Mouse (Mus musculus) T-helper 1 cell (primary cell): Measurements from ENCODE around the gene Mybpc3.

ENCODE experiments used
- in situ Hi-C: fragments of 300-600 bp; cut with MboI, MseI; formaldehyde crosslinking; loops from one replicate; pipeline ENCODE4 v1.15.1; 2025; ENCODE audit warnings: high pct_unique_total_duplicates

Mybpc3 gene

DNA sequence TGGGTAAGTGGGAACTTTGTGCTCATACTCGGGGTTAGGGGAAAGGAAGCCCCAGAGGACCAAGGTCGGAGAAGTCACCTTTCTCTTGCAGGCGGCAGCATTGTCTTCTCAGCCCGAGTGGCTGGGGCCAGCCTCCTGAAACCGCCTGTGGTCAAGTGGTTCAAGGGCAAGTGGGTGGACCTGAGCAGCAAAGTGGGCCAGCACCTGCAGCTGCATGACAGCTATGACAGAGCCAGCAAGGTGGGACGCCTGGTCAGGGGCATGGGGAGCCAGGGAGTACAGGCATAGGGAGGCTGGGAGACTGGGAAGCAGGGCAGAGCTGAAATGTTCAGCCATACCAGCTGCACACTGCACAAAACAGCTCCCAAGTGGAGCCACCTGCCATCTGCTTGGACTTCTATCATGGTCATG is 2.3 kb downstream of the Mybpc3 start:
- in situ Hi-C loops, result no loop called here

DNA sequence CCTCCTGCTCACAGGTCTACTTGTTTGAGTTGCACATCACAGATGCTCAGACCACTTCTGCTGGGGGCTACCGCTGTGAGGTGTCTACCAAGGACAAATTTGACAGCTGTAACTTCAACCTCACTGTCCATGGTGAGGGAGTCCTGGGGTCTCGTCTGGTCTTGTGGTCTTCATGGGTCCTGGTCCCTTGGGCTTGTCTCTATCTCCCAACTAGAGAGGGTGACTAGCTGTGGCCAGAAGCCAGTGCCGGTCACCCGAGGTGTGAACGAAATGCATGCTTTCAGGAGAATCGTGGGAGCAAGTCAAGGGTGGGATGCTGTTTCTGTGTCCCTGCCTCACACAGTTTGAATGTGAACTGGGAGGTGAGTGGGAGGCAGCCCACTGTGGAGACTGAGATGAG is 3.1 kb downstream of the Mybpc3 start:
- in situ Hi-C loops, result no loop called here

DNA sequence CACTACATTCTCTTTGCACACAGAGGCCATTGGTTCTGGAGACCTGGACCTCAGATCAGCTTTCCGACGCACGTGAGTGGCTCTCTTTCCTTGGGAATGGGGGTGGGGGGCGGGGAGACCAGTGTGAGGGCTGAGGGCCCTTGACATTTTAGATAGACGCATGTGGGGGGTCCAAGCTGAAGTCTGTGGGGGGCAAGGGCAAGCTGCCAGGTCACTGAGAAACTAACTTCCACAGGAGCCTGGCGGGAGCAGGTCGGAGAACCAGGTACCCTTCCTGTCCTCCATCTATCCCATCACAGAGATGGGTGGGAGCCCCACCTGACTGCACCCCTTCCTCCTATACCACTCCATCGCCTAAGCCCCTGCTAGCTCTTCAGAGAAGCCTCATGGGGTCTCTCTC is 3.6 kb downstream of the Mybpc3 start:
- in situ Hi-C loops, result no loop called here

DNA sequence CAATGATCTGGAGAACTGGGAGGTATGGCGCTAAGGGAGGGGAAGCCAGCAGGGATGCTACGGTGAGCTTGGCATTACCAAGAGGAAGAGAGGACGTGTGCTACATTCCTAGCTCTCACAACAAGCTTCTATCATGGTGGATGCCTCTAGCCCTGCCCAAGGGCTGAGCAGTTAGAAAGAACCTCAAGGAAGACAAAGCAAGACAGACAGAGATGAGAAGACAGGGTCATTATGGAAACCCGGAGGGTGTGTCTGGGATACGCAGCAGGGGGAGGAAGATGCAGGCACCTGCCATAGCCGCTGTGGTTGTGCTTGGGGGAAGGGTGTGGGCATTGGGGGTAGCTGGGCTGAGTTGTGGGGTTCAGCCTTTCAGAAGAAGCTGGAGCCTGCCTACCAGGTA is 5.6 kb downstream of the Mybpc3 start:
- in situ Hi-C loops, result no loop called here

DNA sequence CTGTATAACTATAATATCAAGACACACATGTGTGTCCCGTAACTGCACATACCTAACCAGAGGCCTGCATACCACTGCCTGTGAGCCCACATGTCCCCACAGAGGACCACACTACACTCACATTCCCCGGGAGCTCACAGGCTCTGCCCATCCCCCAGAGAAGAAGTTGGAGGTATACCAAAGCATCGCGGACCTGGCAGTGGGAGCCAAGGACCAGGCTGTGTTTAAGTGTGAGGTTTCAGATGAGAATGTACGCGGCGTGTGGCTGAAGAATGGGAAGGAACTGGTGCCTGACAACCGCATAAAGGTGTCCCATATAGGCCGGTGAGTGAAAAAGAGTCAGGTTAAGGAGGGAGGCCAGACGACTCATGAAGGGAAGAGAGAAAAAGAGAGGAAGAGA is 7.2 kb downstream of the Mybpc3 start:
- in situ Hi-C loops, result no loop called here

DNA sequence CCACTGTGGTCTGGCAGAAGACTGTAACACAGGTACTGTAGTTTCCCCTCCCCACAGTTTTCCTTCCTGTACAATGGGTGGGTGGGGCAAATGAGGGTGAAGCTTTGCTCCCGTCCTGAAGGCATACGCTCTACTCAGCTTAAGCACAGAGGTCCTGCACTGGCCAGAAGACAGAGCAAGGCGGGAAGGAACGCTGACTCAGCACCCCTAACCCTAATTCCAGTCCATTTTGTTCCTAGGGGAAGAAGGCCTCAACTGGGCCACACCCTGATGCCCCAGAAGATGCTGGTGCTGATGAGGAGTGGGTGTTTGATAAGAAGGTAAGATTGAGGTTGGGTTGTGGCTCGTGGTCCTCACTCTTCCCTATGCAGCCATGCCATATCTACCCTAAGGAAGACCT is 10.8 kb downstream of the Mybpc3 start:
- in situ Hi-C loops, result no loop called here

DNA sequence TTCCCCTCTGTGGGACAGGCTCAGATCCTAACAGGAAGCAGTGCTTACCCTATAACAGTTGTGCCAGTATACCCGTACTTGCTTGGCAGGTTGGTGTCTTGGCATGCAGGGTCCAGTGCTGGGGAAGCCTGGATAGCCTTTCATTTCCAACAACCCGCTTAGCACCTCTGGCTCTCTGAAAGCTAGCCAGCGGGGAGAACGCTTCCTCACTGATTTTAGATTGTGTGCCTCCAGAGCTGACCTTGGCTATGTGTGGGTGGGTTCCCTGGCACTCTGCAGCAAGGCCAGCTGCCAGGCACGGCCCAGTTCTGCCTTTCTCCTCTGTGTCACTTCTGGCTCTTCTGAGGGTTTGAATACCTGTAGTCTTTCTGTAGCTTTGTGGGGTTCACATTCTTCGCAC is 12.2 kb downstream of the Mybpc3 start:
- in situ Hi-C loops, result no loop called here

DNA sequence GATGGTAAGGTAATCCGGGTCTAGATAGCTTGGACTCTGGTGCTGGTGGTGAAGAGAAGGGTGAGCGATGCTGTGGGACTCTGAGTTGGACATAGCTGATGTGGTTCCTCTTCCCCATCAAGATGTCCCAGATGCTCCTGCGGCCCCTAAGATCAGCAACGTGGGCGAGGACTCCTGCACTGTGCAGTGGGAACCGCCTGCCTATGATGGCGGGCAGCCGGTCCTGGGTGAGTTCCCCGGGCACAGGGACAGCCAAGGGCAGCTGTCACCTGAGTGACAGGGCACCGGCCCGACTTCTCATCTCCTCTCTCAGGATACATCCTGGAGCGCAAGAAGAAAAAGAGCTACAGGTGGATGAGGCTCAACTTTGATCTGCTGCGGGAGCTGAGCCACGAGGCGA is 13.3 kb downstream of the Mybpc3 start:
- in situ Hi-C loops, result no loop called here

DNA sequence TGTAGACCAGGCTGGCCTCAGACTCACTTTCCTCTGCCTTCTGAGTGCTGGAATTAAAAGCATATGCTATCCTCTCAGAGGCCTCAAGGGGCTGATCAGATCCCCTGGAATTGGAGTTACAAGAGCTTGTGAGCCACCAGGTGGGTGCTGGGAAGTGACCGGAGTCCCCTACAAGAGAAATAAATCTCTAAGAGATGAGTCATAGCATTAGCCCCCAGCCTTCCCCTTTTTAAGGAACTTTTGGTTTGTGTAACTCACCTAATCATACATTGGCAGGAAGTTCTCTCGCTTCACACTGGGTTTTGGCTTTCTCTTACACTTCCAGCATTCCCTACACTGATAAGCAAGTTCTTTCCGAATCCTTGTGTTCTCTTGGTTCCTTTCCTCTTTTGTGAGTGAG is 14.1 kb downstream of the Mybpc3 start:
- in situ Hi-C loops, result no loop called here

DNA sequence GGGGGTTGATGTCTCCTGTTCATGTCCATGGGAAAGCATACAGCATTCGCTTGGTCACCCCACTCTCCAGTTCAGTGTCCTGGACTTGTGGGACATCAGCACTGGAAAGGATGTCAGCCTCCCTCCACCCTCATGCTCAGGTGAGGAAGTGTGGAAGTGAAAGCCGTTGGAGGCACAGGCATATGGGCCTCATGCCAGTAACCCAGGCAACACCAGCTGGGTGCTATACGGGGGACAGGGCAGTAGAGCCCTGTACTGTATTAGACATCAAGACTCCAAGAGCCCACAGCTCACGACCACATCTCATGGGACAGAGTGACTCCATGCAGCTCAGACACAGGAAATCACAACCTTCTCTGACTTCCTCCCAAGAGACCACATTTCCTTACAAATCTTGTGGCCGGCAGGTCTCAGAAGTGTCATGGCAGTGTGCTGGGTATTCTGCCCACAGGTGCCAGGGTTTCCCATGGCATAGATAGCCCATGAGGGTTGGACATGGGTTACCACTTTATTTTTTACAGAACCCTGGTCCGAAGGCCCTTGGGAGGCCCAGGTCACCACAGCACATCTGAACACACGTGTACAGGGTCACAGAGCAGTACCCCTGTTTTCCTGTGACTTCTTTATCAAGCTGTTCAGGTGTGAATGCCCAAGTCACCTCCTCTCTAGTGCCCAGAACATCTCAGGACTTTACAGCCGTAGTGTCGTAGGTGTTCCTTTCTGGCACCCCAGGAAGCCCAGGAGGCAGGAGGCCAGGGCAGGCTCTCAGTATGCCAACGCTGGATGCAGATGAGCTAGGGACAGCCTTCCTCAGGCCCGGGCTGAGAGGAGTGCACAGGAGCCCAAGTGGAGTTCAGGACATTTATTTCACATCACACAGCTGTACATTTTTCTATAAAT is 18.8 kb downstream of the Mybpc3 start:
- in situ Hi-C loops, result no loop called here

DNA sequence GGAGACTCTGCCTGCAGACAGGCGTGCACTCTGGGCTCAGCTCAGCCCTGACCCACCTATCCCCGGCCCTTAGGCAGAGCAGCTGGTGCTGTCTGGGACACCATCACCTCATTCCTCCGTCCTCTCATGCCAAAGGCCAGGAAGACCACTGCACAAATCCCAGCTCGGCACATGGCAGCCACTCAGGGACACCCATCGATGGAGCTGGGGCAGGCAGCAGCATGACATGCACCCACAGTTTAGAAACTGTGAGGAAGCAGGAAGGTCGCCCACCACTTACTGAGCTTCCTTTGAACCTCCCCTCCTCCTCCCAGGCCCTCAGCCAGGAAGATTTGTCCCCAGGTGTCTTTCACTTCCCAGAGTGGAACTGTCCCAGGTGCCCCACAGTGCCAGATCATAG is 19.5 kb downstream of the Mybpc3 start:
- in situ Hi-C loops, result no loop called here

DNA sequence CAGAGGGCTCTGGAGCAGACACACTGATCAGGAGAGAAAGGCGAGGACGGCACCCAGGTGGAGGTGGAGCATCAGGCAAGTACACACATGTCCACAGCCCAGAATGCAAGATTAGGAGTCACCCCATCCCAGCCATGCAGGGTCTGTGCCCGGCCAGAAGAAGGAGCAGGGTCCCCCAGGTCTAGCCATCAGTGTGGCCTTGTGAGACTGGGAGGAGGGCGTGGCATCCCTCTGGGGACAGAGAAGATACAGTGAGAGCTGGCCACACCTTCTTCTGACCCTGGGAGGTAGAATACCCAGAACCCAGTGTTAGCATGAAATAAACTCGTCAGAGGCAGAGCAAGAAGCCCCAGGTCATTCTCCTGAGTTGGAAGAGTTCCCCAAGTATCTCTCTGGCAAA is 21.4 kb downstream of the Mybpc3 start:
- in situ Hi-C loops, result no loop called here

DNA sequence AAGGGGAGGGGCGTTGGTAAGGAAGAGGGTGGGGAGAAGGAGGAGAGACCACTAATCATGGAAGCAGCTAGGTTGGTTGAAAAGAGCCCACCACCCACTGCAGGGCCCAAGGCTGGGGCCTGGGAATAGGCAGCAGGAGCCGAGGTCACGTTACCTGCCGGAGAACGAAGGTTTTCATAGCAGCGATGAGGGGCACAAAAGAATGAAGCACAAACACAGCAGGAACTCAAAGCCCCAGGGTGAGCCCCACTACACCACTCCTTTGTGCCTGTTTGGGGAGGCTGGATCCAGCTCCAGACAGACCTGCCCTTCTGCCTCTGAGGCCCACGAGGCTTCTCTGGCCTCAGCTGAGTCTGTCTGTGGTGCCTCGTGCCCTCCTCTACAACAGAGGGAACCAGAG is 21.8 kb downstream of the Mybpc3 start:
- in situ Hi-C loops, result no loop called here

DNA sequence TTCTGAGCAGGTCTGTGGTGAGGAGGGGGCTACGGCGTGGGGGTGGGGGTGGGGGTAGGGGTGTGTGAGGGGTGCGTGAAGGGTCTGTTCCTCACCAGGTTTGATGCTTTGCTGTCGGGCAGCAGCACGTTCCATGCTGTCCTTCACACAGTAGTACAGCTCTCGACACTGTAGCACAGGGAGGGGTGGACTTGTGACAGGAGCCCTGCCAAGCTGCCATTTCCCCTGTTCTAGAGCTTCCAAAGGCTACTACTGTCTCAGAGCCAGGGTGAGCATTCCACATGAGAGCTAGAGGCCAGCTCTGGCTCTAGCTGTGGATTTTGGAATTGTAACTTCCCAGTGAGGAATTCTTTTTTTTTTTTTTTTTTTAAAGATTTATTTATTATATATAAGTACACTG is 25.0 kb downstream of the Mybpc3 start:
- in situ Hi-C loops, result no loop called here

DNA sequence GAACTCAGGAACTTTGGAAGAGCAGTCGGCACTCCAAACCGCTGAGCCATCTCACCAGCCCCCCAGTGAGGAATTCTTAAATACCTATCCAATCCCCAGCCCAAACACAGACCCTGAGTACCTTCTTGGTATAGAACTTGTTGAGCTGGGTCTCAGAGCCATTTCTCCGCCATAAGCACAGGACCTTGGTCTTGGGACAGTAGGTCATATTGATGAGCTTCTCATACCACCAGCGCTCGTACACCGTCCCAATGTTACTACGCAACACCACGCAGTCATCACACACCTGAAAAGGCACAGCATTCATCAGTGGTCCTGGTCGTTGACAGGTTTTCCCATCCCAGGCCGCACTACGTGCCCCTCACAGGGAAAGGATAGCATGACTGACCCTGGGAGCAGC is 25.5 kb downstream of the Mybpc3 start:
- in situ Hi-C loops, result no loop called here

DNA sequence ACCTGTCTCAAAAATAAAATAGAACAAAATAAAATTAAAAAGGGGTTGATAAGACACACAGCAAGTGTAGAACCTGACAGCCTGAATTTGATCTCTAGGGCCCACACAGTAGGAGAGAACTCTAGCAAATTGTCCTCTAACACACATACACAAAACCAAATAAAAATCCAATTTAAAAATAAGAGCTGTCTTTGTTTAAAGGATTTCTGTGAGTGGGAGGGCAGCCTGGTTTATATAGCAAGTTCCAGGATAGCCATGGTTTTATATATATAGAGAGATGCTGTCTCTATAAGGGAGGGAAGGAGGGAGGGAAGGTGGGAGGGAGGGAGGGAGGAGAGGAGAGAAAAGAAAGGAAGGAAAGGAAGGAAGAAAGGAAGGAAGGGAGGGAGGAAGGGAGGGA is 30.2 kb downstream of the Mybpc3 start:
- in situ Hi-C loops, result no loop called here

DNA sequence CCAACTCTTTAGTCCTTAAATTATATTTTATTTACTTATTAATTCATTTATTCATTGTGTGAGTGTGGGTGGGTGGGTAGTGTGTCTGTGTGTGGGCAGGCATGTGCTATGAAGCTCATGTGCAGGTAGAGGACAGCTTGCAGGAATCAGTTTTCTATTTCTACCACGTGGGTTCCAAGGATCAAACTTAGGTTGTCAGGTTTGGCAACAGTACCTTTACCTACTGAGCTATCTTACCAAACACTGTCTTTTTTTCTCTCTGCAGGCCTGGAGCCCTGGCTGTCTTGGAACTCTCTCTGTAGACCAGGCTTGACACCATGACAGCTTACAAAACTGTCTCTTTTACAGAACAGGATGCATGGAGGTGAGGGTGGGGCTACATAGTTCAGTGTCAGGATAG is 33.4 kb downstream of the Mybpc3 start:
- in situ Hi-C loops, result loop anchor here (5.0 kb wide), 1 partner anchor 41 kb away; no protein-coding TSS in a partner anchor

DNA sequence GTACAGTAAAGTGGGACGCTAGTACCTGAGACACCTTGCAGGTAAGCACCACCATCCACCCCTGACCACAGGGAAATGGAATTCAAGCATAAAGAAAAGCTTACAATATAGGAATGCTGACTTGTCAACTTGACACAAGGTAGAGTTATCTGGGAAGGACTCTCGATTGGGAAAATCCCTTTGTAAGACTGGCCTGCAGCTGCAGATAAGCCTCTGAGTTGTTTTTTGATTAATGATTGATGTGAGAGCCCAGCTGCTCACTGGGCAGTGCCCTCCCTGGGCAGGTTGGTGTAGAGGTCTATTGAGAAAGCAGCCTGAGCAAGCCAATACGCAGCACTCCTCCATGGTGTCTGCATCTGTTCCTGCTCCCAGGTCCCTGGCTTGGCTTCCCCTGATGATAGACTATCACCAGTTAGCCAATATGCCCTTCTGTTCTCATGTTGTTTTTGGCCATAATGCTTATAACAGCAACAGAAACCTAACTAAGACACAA is 35.0 kb downstream of the Mybpc3 start:
- in situ Hi-C loops, result loop anchor here (5.0 kb wide), 1 partner anchor 39 kb away; no protein-coding TSS in a partner anchor

DNA sequence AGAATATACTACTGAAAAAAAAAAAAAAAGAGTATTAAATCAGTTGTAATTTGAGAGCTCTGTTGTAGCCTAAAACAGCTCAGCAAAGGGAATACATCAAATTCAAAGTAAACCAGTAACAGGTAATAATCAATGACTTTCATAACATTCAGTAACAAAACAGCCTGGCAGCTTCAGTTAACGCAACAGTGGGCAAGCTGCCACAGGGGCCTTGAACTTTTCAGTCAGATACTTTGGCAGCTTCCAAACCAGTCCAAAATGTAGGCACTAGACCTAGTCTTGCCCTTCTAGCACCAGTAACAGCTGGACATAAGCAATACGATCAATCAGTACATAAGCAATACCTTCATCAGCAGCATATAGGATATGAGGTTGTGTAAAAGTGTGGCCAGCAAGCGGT is 36.1 kb downstream of the Mybpc3 start:
- in situ Hi-C loops, result loop anchor here (5.0 kb wide), 1 partner anchor 38 kb away; no protein-coding TSS in a partner anchor

DNA sequence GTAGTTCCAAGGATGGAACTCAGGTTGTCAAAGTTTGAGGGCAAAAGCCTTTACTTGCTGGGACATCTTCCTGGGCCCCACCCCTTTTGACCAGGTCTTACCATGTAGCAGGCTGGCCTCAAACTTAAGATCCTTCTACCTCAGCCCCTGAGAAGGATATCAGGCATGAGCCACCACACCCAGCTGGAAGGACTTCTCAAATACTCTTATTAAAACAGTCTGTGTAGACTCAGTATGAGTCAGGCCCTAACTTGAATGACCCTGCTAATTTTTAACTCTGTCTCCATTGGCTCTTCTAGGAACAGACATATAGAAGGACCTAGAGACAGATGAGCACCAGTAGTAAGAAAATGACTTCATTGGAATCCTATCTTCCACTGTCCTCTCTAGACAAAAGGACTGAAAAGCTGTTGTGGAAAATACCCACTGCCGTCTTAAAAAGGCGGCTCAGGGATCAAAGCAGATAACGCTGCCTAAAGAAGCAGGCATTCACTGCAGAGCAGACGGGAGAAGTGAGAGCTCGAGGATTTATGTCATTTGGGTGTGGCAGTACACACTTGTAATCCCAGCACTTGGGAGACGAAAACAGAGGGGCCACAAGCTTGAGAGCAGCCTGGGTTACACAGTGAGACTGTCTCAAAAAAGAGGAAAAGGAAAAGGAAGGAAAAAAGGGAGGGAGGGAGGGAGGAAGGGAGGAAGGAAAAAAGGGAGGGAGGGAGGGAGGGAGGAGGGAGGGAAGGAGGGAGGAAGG is 39.2 kb downstream of the Mybpc3 start:
- in situ Hi-C loops, result no loop called here

DNA sequence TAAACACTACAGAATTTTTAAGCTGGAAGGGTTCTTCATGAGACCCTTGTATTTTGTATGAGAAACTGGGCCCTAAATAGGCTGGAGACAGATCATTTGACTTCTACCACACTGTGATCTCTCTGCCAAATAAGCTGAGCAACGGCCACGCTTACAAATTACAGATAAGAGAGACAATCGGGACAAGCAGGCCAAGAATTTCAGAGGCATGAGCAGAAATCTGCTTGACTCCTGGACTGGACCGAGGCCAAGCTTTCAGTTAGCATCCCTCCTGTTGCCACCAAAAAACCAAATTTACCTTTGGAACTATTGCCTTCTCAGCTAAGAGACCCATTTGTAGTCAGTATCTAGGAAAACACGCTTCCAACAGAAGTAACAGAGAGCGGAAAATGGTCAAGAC is 42.6 kb downstream of the Mybpc3 start:
- in situ Hi-C loops, result loop anchor here (10.0 kb wide), 2 partner anchors 414 to 436 kb away; no protein-coding TSS in a partner anchor

DNA sequence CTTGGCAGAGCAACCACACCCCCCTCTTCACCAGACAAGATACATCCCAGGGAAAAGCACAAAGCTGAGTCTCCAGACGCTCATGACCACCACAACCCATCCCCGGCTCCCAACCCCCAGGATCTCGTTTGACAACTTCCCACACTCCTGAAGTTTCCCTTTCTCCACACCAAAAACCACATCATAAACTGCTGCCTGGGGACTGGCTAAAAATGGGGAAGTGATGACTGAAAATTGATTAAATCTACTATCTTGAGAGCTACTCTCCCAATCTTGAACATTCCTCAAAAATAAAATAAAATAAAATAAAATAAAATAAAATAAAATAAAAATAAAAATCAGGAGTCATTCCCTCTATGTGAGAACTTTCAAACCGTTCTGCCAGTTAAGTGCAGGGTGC is 45.0 kb downstream of the Mybpc3 start:
- in situ Hi-C loops, result loop anchor here (10.0 kb wide), 2 partner anchors 412 to 438 kb away; no protein-coding TSS in a partner anchor
